Mouse (Mus musculus): Measurements from ENCODE around the gene Cebpzos. TPM values are rescaled to one million over a fixed set of nuclear protein-coding genes. Genes with fewer than 3 reads are reported as not detected.

Cebpzos gene
- polyA plus RNA-seq, 1 experiment from 2014 or later = 100 TPM

- peak; percentile 79 for ATAC-seq
- no peak overlapping the region for H3K4me3 ChIP-seq (replicated peaks; ENCODE audit: low read length)
- H3K4me2 ChIP-seq (ENCODE audit: low read length) = no peak overlapping the region
- no peaks in the 10 kb centered on the region for H3K9me3 ChIP-seq (ENCODE audit: control insufficient read depth, low read length)
- H3K27me3 ChIP-seq (replicated peaks; ENCODE audit: control insufficient read depth, insufficient read depth, low read length) = no peaks in the 10 kb centered on the region
- 46% methylated on average over 1 of the region's 1 CpGs for WGBS
- no peak overlapping the region for H3K9ac ChIP-seq (replicated peaks; ENCODE audit: low read depth, low read length)
- no peak overlapping the region for H3K27ac ChIP-seq (ENCODE audit: low read length)
- H3K36me3 ChIP-seq (ENCODE audit: control insufficient read depth, insufficient read depth) = peaks cover 11% of the 10 kb centered on the region; the same call in 1 of the 2 replicates
- no peaks in the 10 kb centered on the region for H3K4me1 ChIP-seq (replicated peaks; ENCODE audit: control insufficient read depth, insufficient read depth, low read length)
Observed at GRCm38 (mm10) chr17:78964387-78964786, 48.1 kb downstream of the Cebpzos start.

GRCm38 (mm10) chr17:78966092-78966883 lies 50.0 kb downstream of the Cebpzos start:
- H3K9me3 ChIP-seq (ENCODE audit: control insufficient read depth, low read length) = no peaks in the 10 kb centered on the region
- no peak overlapping the region for H3K27ac ChIP-seq (ENCODE audit: low read length)
- H3K27me3 ChIP-seq (replicated peaks; ENCODE audit: control insufficient read depth, insufficient read depth, low read length) = no peaks in the 10 kb centered on the region
- H3K4me2 ChIP-seq (ENCODE audit: low read length) = no peak overlapping the region
- H3K4me1 ChIP-seq (replicated peaks; ENCODE audit: control insufficient read depth, insufficient read depth, low read length) = no peaks in the 10 kb centered on the region
- no peak overlapping the region for H3K4me3 ChIP-seq (replicated peaks; ENCODE audit: low read length)
- ATAC-seq = no peak
- H3K36me3 ChIP-seq (ENCODE audit: control insufficient read depth, insufficient read depth) = peaks cover 5% of the 10 kb centered on the region; the same call in 1 of the 2 replicates
- no peak overlapping the region for H3K9ac ChIP-seq (replicated peaks; ENCODE audit: low read depth, low read length)
- 92% methylated on average over 11 of the region's 11 CpGs for WGBS

GRCm38 (mm10) chr17:78968500-78968899 lies 52.2 kb downstream of the Cebpzos start:
- no peak for ATAC-seq
- H3K9me3 ChIP-seq (ENCODE audit: control insufficient read depth, low read length) = no peaks in the 10 kb centered on the region
- WGBS = 83% methylated on average over 3 of the region's 3 CpGs

More at GRCm38 (mm10) chr17:78968500-78968899, 52.2 kb downstream of the Cebpzos start:
- H3K4me1 ChIP-seq (replicated peaks; ENCODE audit: control insufficient read depth, insufficient read depth, low read length) = no peaks in the 10 kb centered on the region
- H3K36me3 ChIP-seq (ENCODE audit: control insufficient read depth, insufficient read depth) = peaks cover 3% of the 10 kb centered on the region; the same call in 1 of the 2 replicates
- H3K4me2 ChIP-seq (ENCODE audit: low read length) = no peak overlapping the region
- H3K27me3 ChIP-seq (replicated peaks; ENCODE audit: control insufficient read depth, insufficient read depth, low read length) = no peaks in the 10 kb centered on the region
- H3K4me3 ChIP-seq (replicated peaks; ENCODE audit: low read length) = no peak overlapping the region
- H3K27ac ChIP-seq (ENCODE audit: low read length) = no peak overlapping the region
- H3K9ac ChIP-seq (replicated peaks; ENCODE audit: low read depth, low read length) = no peak overlapping the region

Other genes with a start within 250 kb of the Cebpzos start
- gene Strn, start 179.3 kb upstream of the Cebpzos start, polyA plus RNA-seq (2015; fragmentation: Nextera tagmentation; extraction: Ambion mirVana) = 6.1 and 6.4 TPM in 2 replicates
- gene Heatr5b, start 81.1 kb upstream of the Cebpzos start, polyA plus RNA-seq (2015; fragmentation: Nextera tagmentation; extraction: Ambion mirVana) = 24.8 and 27.5 TPM in 2 replicates
- gene Gpatch11, start 80.9 kb upstream of the Cebpzos start, polyA plus RNA-seq (2015; fragmentation: Nextera tagmentation; extraction: Ambion mirVana) = 49.5 and 53.5 TPM in 2 replicates
- gene Eif2ak2, start 33.9 kb upstream of the Cebpzos start, polyA plus RNA-seq (2015; fragmentation: Nextera tagmentation; extraction: Ambion mirVana) = 2.2 and 3.1 TPM in 2 replicates
- not detected in 2 replicates for gene Sult6b1, start 9.5 kb upstream of the Cebpzos start, polyA plus RNA-seq (2015; fragmentation: Nextera tagmentation; extraction: Ambion mirVana)
- 50.5 and 58.2 TPM in 2 replicates for gene Cebpz, start 20.6 kb downstream of the Cebpzos start, polyA plus RNA-seq (2015; fragmentation: Nextera tagmentation; extraction: Ambion mirVana)
- gene Ndufaf7, start 20.6 kb downstream of the Cebpzos start, polyA plus RNA-seq (2015; fragmentation: Nextera tagmentation; extraction: Ambion mirVana) = 67.7 and 68.9 TPM in 2 replicates
- gene Prkd3, start 104.3 kb downstream of the Cebpzos start, polyA plus RNA-seq (2015; fragmentation: Nextera tagmentation; extraction: Ambion mirVana) = 27.0 and 36.6 TPM in 2 replicates
- 13.4 and 13.5 TPM in 2 replicates for gene Qpct, start 135.4 kb downstream of the Cebpzos start, polyA plus RNA-seq (2015; fragmentation: Nextera tagmentation; extraction: Ambion mirVana)

Measured in forebrain, embryonic 16.5 days (tissue).